In the genomic region with DNA sequence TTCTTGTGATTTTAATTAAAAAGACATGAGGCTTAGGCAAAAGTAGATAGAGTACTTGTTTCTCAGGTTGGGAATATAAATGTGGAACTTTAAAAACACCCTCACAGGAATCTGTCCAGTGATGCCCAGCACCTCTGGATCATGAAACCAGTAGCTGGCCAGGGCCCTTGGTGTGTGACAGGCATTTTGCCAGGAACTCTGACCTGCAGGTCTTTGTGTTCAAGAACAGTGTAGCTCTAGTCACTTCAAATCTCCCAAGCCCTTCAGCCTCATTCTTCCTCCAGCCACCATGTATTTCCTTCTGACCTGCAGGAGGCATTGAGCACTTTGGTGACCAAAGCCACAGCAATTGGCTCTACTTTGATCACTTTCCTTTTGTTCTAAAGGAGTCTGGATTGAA, we compare ENCODE assay signal across 12 mouse cellular contexts.
"Had no signal": no experiment of that assay in that cellular context is flagged by ENCODE, and none has a peak within 500 bp of the region (broad histone marks: within the 10 kb centered on the region; RNA-seq: fewer than 3 reads in every experiment).

No protein-coding gene starts in this region.

- H3K9me3 ChIP-seq: limb, embryonic 15.5 days; neural tube, embryonic 15.5 days had no signal

- H3K4me1 ChIP-seq: limb, embryonic 15.5 days had no signal

- DNase-seq: kidney, adult 8-10 months; lung, adult 18-20 months; midbrain, embryonic 14.5 days; right cerebral cortex, adult 18-20 months; right cerebral cortex, postnatal 25 days; thymus, adult 18-20 months; thymus, postnatal 14 days had no signal

- H3K27me3 ChIP-seq: limb, embryonic 15.5 days; neural tube, embryonic 15.5 days had no signal

- H3K36me3 ChIP-seq: neural tube, embryonic 15.5 days had no signal

- H3K27ac ChIP-seq: limb, embryonic 15.5 days; liver, embryonic 14.5 days; neural tube, embryonic 15.5 days had no signal

- H3K9ac ChIP-seq: limb, embryonic 15.5 days; liver, embryonic 14.5 days; neural tube, embryonic 15.5 days had no signal

- ATAC-seq: intestine, embryonic 16.5 days had no signal

- H3K4me3 ChIP-seq: limb, embryonic 15.5 days; myocyte; neural tube, embryonic 15.5 days had no signal

- H3K4me2 ChIP-seq: limb, embryonic 15.5 days; neural tube, embryonic 15.5 days had no signal
